Mouse (Mus musculus): ENCODE results near the gene Nos2. TPM values are rescaled to one million over a fixed set of nuclear protein-coding genes. Genes with fewer than 3 reads are reported as not detected.

The Nos2 gene
- total and polyA plus RNA-seq, 2 experiments = under 0.01 to 0.02 TPM

DNA sequence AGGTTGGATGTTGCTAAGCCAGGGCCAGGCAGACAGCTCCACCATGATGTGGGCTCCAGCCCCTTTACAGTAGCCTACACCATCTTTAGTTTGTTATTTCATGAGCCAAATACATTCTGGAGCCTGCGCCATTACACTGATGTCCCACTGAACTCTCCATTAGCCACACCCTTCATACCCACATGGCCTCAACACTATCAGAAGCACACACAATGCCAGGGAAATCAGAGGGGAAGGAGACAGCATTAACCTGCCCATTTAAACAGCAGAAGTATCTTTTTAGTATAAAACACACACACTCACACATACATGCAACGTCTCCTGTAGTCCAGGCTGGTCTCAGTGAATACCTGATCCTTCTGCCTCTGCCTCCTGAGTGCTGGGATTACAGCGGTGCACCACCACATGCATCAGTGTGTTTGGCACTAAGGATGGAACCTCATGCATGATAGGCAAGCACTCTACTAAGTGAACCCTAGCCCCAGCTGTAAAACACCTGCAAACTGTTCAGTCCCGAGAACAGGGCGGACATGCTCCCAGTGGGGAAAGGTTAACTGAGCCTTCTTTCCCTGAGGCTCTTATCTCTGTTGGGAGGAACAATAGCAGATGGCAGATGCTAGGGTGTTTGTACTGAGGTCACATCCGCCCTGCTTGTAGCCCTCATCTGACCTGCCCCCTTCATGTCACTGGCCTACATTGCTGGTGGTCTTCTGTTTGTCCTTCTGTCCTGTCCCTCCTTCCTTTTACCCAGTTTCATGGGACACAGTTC lies 87.6 kb downstream of the Nos2 start:
- H3K36me3 ChIP-seq (ENCODE audit: control insufficient read depth, insufficient read depth, low read length) = no peaks in the 10 kb centered on the region
- no peaks in the 10 kb centered on the region for H3K27me3 ChIP-seq (ENCODE audit: control insufficient read depth, insufficient read depth, low read length)
- no peak overlapping the region for H3K4me3 ChIP-seq (ENCODE audit: insufficient read depth, low read depth, low read length)
- no peaks in the 10 kb centered on the region for H3K4me1 ChIP-seq (ENCODE audit: control insufficient read depth, insufficient read depth, low read length)
- no peak for TF ChIP-seq POLR2A (IDR thresholded peaks at IDR 0.05; ENCODE audit: extremely low read depth, insufficient read depth, low read length)
- no peak for TF ChIP-seq CTCF (IDR thresholded peaks at IDR 0.05; ENCODE audit: low read depth, low read length)
- no peaks in the 10 kb centered on the region for H3K79me2 ChIP-seq (ENCODE audit: control insufficient read depth, insufficient read depth, low read length)
- no peak overlapping the region for H3K27ac ChIP-seq (replicated peaks; ENCODE audit: insufficient read depth, low read depth, low read length)
- H3K9ac ChIP-seq (ENCODE audit: low read depth, low read length) = no peak overlapping the region
- DNase-seq (ENCODE audit: extremely low read depth, low read depth, low spot score) = no peak
- 88% methylated on average over 6 of the region's 6 CpGs for WGBS

GRCm38 (mm10) chr11:79008891-79009290 lies 88.3 kb downstream of the Nos2 start:
- H3K36me3 ChIP-seq (ENCODE audit: control insufficient read depth, insufficient read depth, low read length) = no peaks in the 10 kb centered on the region
- TF ChIP-seq POLR2A (IDR thresholded peaks at IDR 0.05; ENCODE audit: extremely low read depth, insufficient read depth, low read length) (no peak), CTCF (IDR thresholded peaks at IDR 0.05; ENCODE audit: low read depth, low read length) (no peak)
- H3K27me3 ChIP-seq (ENCODE audit: control insufficient read depth, insufficient read depth, low read length) = no peaks in the 10 kb centered on the region
- no peaks in the 10 kb centered on the region for H3K4me1 ChIP-seq (ENCODE audit: control insufficient read depth, insufficient read depth, low read length)
- no peak overlapping the region for H3K27ac ChIP-seq (replicated peaks; ENCODE audit: insufficient read depth, low read depth, low read length)
- no peak for DNase-seq (ENCODE audit: extremely low read depth, low read depth, low spot score)
- no peaks in the 10 kb centered on the region for H3K79me2 ChIP-seq (ENCODE audit: control insufficient read depth, insufficient read depth, low read length)
- no peak overlapping the region for H3K4me3 ChIP-seq (ENCODE audit: insufficient read depth, low read depth, low read length)
- 90% methylated on average over 7 of the region's 7 CpGs for WGBS
- no peak overlapping the region for H3K9ac ChIP-seq (ENCODE audit: low read depth, low read length)

Other genes starting within 250 kb of the Nos2 start
- 7.0 and 7.5 TPM in 2 replicates for gene Nlk, start 223.4 kb upstream of the Nos2 start, total RNA-seq (2014; rRNA removed)
- gene Nlk, start 223.4 kb upstream of the Nos2 start, polyA plus RNA-seq (2012; rRNA removed) = 4.8 and 5.5 TPM in 2 replicates
- gene Ccnq, start 169.1 kb upstream of the Nos2 start, total RNA-seq (2014; rRNA removed) = 13.4 and 14.1 TPM in 2 replicates
- 23.4 and 27.9 TPM in 2 replicates for gene Ccnq, start 169.1 kb upstream of the Nos2 start, polyA plus RNA-seq (2012; rRNA removed)
- 17.7 and 20.6 TPM in 2 replicates for gene Lyrm9, start 94.2 kb upstream of the Nos2 start, total RNA-seq (2014; rRNA removed)
- 13.6 and 15.2 TPM in 2 replicates for gene Lyrm9, start 94.2 kb upstream of the Nos2 start, polyA plus RNA-seq (2012; rRNA removed)
- 175 and 236 TPM in 2 replicates for gene Lgals9, start 64.2 kb downstream of the Nos2 start, total RNA-seq (2014; rRNA removed)
- 1,032 and 1,086 TPM in 2 replicates for gene Lgals9, start 64.2 kb downstream of the Nos2 start, polyA plus RNA-seq (2012; rRNA removed)
- gene Ksr1, start 225.6 kb downstream of the Nos2 start, total RNA-seq (2014; rRNA removed) = 0.65 and 1.2 TPM in 2 replicates
- gene Ksr1, start 225.6 kb downstream of the Nos2 start, polyA plus RNA-seq (2012; rRNA removed) = 1.2 and 1.5 TPM in 2 replicates

All from liver, adult 2 months (tissue).